Mouse (Mus musculus): ENCODE measurements at regions not wholly inside any gene's neighbourhood (a gene's known extent, or its start where the extent isn't known, plus 50 kb on each side); places are given as distances from the start of the nearest gene placed in this dataset.

GRCm38 (mm10) chr5:43354351-43354942 is 121.5 kb downstream of the Cpeb2 start:
- no peaks in the 10 kb centered on the region for H3K79me2 ChIP-seq (ENCODE audit: control insufficient read depth, insufficient read depth, low read length)
- 17% methylated on average over 14 of the region's 14 CpGs for WGBS
- H3K27me3 ChIP-seq (ENCODE audit: control insufficient read depth, insufficient read depth, low read length) = no peaks in the 10 kb centered on the region
- TF ChIP-seq POLR2A (IDR thresholded peaks at IDR 0.05; ENCODE audit: extremely low read depth, insufficient read depth, low read length) (no peak), CTCF (IDR thresholded peaks at IDR 0.05; ENCODE audit: low read depth, low read length) (no peak)
- peak; percentile 97 for DNase-seq (ENCODE audit: extremely low read depth, low read depth, low spot score)
- peak overlapping the region; percentile 81 for H3K27ac ChIP-seq (replicated peaks; ENCODE audit: insufficient read depth, low read depth, low read length)
- H3K4me3 ChIP-seq (ENCODE audit: insufficient read depth, low read depth, low read length) = peak overlapping the region; percentile 63
- peak overlapping the region; percentile 73 for H3K9ac ChIP-seq (ENCODE audit: low read depth, low read length)
- peaks cover 15% of the 10 kb centered on the region; the same call in 1 of the 2 replicates for H3K4me1 ChIP-seq (ENCODE audit: control insufficient read depth, insufficient read depth, low read length)
- no peaks in the 10 kb centered on the region for H3K36me3 ChIP-seq (ENCODE audit: control insufficient read depth, insufficient read depth, low read length)

DNA sequence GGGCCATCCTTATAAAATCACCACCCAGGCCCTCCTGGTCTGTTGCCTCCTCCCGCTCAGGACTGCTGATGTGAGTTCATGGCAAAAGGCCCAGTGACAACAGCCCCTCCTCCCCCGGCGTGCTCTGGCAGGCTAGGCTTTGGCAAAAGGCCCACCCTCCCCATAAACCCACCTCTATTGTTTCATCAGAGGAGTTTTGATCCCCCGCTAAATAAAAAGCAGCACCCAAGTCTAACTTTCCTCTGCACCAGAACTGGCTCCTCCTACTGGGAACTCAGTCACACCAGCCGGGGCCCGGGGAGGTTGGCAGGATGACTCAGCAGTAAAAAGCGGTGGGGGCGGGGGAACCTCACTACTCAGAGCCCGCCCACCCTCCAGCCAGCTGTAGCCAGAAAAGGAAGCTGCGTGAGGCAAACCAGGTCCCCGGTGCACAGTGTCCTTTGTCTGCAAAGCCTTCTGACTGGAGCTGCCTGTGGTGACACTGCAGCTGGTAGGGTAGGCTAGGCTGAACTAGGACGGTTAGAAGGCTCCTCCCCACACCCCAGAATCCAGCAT is 122.1 kb downstream of the Cpeb2 start:
- Histone ChIP-seq H3K36me3 (ENCODE audit: control insufficient read depth, insufficient read depth, low read length) (no peaks in the 10 kb centered on the region), H3K9ac (ENCODE audit: low read depth, low read length) (peak overlapping the region; percentile 73), H3K27ac (replicated peaks; ENCODE audit: insufficient read depth, low read depth, low read length) (peak overlapping the region; percentile 81), H3K79me2 (ENCODE audit: control insufficient read depth, insufficient read depth, low read length) (no peaks in the 10 kb centered on the region), H3K27me3 (ENCODE audit: control insufficient read depth, insufficient read depth, low read length) (no peaks in the 10 kb centered on the region), H3K4me1 (ENCODE audit: control insufficient read depth, insufficient read depth, low read length) (peaks cover 15% of the 10 kb centered on the region; the same call in 1 of the 2 replicates), H3K4me3 (ENCODE audit: insufficient read depth, low read depth, low read length) (peak overlapping the region; percentile 63)
- under 1% methylated on average over 12 of the region's 12 CpGs for WGBS
- DNase-seq (ENCODE audit: extremely low read depth, low read depth, low spot score) = peak; percentile 86
- 0 out of 2 replicates have a peak, but pooled peaks have one; percentile 24 for TF ChIP-seq POLR2A (IDR thresholded peaks at IDR 0.05; ENCODE audit: extremely low read depth, insufficient read depth, low read length)
- no peak for TF ChIP-seq CTCF (IDR thresholded peaks at IDR 0.05; ENCODE audit: low read depth, low read length)

GRCm38 (mm10) chr5:43355832-43356231 is 122.9 kb downstream of the Cpeb2 start:
- no peaks in the 10 kb centered on the region for H3K27me3 ChIP-seq (ENCODE audit: control insufficient read depth, insufficient read depth, low read length)
- no peak overlapping the region for H3K27ac ChIP-seq (replicated peaks; ENCODE audit: insufficient read depth, low read depth, low read length)
- H3K4me3 ChIP-seq (ENCODE audit: insufficient read depth, low read depth, low read length) = no peak overlapping the region
- no peak for DNase-seq (ENCODE audit: extremely low read depth, low read depth, low spot score)
- no peaks in the 10 kb centered on the region for H3K36me3 ChIP-seq (ENCODE audit: control insufficient read depth, insufficient read depth, low read length)
- TF ChIP-seq CTCF (IDR thresholded peaks at IDR 0.05; ENCODE audit: low read depth, low read length) (no peak), POLR2A (IDR thresholded peaks at IDR 0.05; ENCODE audit: extremely low read depth, insufficient read depth, low read length) (no peak)
- H3K79me2 ChIP-seq (ENCODE audit: control insufficient read depth, insufficient read depth, low read length) = no peaks in the 10 kb centered on the region
- 92% methylated on average over 16 of the region's 16 CpGs for WGBS
- peaks cover 12% of the 10 kb centered on the region; the same call in 1 of the 2 replicates for H3K4me1 ChIP-seq (ENCODE audit: control insufficient read depth, insufficient read depth, low read length)
- H3K9ac ChIP-seq (ENCODE audit: low read depth, low read length) = peak overlapping the region; percentile 13; the same call in 1 of the 2 replicates

- Histone ChIP-seq H3K9ac (ENCODE audit: low read depth, low read length) (no peak overlapping the region), H3K36me3 (ENCODE audit: control insufficient read depth, insufficient read depth, low read length) (no peaks in the 10 kb centered on the region), H3K4me3 (ENCODE audit: insufficient read depth, low read depth, low read length) (no peak overlapping the region), H3K4me1 (ENCODE audit: control insufficient read depth, insufficient read depth, low read length) (peaks cover 7% of the 10 kb centered on the region; the same call in 1 of the 2 replicates), H3K79me2 (ENCODE audit: control insufficient read depth, insufficient read depth, low read length) (no peaks in the 10 kb centered on the region), H3K27ac (replicated peaks; ENCODE audit: insufficient read depth, low read depth, low read length) (no peak overlapping the region), H3K27me3 (ENCODE audit: control insufficient read depth, insufficient read depth, low read length) (no peaks in the 10 kb centered on the region)
- peak; percentile 52 for DNase-seq (ENCODE audit: extremely low read depth, low read depth, low spot score)
- WGBS = 74% methylated on average over 5 of the region's 5 CpGs
- no peak for TF ChIP-seq POLR2A (IDR thresholded peaks at IDR 0.05; ENCODE audit: extremely low read depth, insufficient read depth, low read length)
- TF ChIP-seq CTCF (IDR thresholded peaks at IDR 0.05; ENCODE audit: low read depth, low read length) = peak; percentile 76
Measured at GRCm38 (mm10) chr5:43357100-43357680, 124.2 kb downstream of the Cpeb2 start.

GRCm38 (mm10) chr5:43357901-43358300 is 124.9 kb downstream of the Cpeb2 start:
- no peak overlapping the region for H3K9ac ChIP-seq (ENCODE audit: low read depth, low read length)
- DNase-seq (ENCODE audit: extremely low read depth, low read depth, low spot score) = no peak
- H3K27ac ChIP-seq (replicated peaks; ENCODE audit: insufficient read depth, low read depth, low read length) = no peak overlapping the region
- no peaks in the 10 kb centered on the region for H3K36me3 ChIP-seq (ENCODE audit: control insufficient read depth, insufficient read depth, low read length)
- no peaks in the 10 kb centered on the region for H3K79me2 ChIP-seq (ENCODE audit: control insufficient read depth, insufficient read depth, low read length)
- peaks cover 7% of the 10 kb centered on the region; the same call in 1 of the 2 replicates for H3K4me1 ChIP-seq (ENCODE audit: control insufficient read depth, insufficient read depth, low read length)
- whole genome bisulfite sequencing = 86% methylated on average over 5 of the region's 5 CpGs
- TF ChIP-seq POLR2A (IDR thresholded peaks at IDR 0.05; ENCODE audit: extremely low read depth, insufficient read depth, low read length) = no peak
- no peak for TF ChIP-seq CTCF (IDR thresholded peaks at IDR 0.05; ENCODE audit: low read depth, low read length)
- H3K4me3 ChIP-seq (ENCODE audit: insufficient read depth, low read depth, low read length) = no peak overlapping the region
- H3K27me3 ChIP-seq (ENCODE audit: control insufficient read depth, insufficient read depth, low read length) = no peaks in the 10 kb centered on the region
